Mouse (Mus musculus) ES-Bruce4 (cell line): ENCODE measurements around the gene Tor2a.

Experiments
- CTCF ChIP-seq: IDR thresholded peaks from one replicate; pipeline ENCODE4 v1.8.1; 2011; ENCODE audit warnings: low read depth, low read length
- POLR2A ChIP-seq: IDR thresholded peaks from one replicate; pipeline ENCODE4 v1.8.1; 2011; ENCODE audit warnings: low read length; ENCODE audit not compliant: insufficient read depth

DNA sequence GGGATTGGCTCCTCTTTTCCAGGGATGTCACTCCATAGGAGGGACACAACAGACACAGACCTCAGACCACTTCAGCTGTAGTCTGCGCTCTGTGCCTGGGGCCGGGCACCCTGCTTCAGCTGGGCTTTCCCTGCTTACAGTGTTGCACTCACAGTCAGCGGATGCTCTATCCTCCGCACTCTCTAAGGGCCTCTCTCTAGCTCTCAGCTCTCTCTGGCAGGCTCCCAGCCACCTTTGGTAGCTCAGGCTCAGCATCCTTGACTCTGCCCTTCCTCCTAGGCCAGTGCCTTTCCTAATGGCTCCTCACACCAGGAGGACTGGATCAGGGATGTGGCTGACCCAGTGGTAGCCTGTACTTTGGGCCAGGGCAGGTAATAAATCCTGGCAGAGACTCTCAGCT, 25.1 kb upstream of the Tor2a start:
- TF ChIP-seq POLR2A (no peak), CTCF (no peak)
